Mouse (Mus musculus) ES-Bruce4 (cell line): ENCODE data around the gene Agtpbp1.

Experiments
- CTCF ChIP-seq: IDR thresholded peaks from one replicate; pipeline ENCODE4 v1.8.1; 2011; ENCODE audit warnings: low read depth, low read length
- EP300 ChIP-seq: IDR thresholded peaks from 2 replicates; pipeline ENCODE4 v1.6.1; 2011; ENCODE audit warnings: low read depth, low read length; ENCODE audit not compliant: insufficient read depth
- POLR2A ChIP-seq: IDR thresholded peaks from one replicate; pipeline ENCODE4 v1.8.1; 2011; ENCODE audit warnings: low read length; ENCODE audit not compliant: insufficient read depth

- TF ChIP-seq POLR2A (no peak), EP300 (no peak), CTCF (no peak)
Measured at GRCm38 (mm10) chr13:59564923-59565322, 20.1 kb downstream of the Agtpbp1 start.
